Mouse (Mus musculus) lung, postnatal 0 days (tissue): ENCODE measurements at regions not wholly inside any gene's neighbourhood (a gene's known extent, or its start where the extent isn't known, plus 50 kb on each side); places are given as distances from the start of the nearest gene placed in this dataset.

Source experiments
- CTCF ChIP-seq: IDR thresholded peaks from 2 replicates; pipeline ENCODE4 v1.5.1; 2016; ENCODE audit warnings: antibody characterized with exemption, mild to moderate bottlenecking
- EP300 ChIP-seq: IDR thresholded peaks from 2 replicates; pipeline ENCODE4 v1.6.1; 2016; ENCODE audit warnings: antibody characterized with exemption, mild to moderate bottlenecking, control low read depth

GRCm38 (mm10) chr14:12979416-12979815, 156.5 kb upstream of the Cadps start:
- no peak for TF ChIP-seq CTCF
- TF ChIP-seq EP300: no peak
